Comparison of ENCODE assay signal across 8 mouse cellular contexts in genomic region chr15:100728586-100728985, GRCm38 (mm10). TPM values are rescaled to one million over a fixed set of nuclear protein-coding genes. Genes with fewer than 3 reads are reported as not detected.
DNase-seq lines count a peak whose midpoint lies in the region; ATAC-seq lines count a peak whose summit lies in the region.

No protein-coding gene starts in this region.

- H3K4me3 ChIP-seq in lung, embryonic 16.5 days (ENCODE audit: low read length): peak overlapping the region; percentile 34
- peak overlapping the region; percentile 52 for H3K4me3 ChIP-seq in forebrain, embryonic 10.5 days
- H3K4me3 ChIP-seq in liver, embryonic 12.5 days: peak overlapping the region; percentile 48

- H3K36me3 ChIP-seq in lung, embryonic 16.5 days (ENCODE audit: control insufficient read depth, insufficient read depth, low read length): no peaks in the 10 kb centered on the region
- no peaks in the 10 kb centered on the region for H3K36me3 ChIP-seq in forebrain, embryonic 10.5 days (replicated peaks)
- no peaks in the 10 kb centered on the region for H3K36me3 ChIP-seq in liver, embryonic 12.5 days
- no peaks in the 10 kb centered on the region for H3K36me3 ChIP-seq in splenic B cell, adult 2 months (ENCODE audit: control insufficient read depth, insufficient read depth, low read length, poor library complexity, severe bottlenecking)

- DNase-seq in lung, adult 18-20 months: no peak
- DNase-seq in forebrain, embryonic 10.5 days (ENCODE audit: extremely low spot score, low spot score): no peak
- DNase-seq in splenic B cell, adult 2 months (ENCODE audit: low read depth, low spot score): peak; percentile 46
- DNase-seq in cerebellum, postnatal 14 days: no peak
- no peak for DNase-seq in embryo, embryonic 11 days
- no peak for DNase-seq in layer of hippocampus, postnatal 14 days (ENCODE audit: low spot score in 2 of 2)

- H3K9me3 ChIP-seq in lung, embryonic 16.5 days (ENCODE audit: control insufficient read depth, low read length): no peaks in the 10 kb centered on the region
- H3K9me3 ChIP-seq in forebrain, embryonic 10.5 days: no peaks in the 10 kb centered on the region
- H3K9me3 ChIP-seq in liver, embryonic 12.5 days (replicated peaks): no peaks in the 10 kb centered on the region

- H3K27me3 ChIP-seq in lung, embryonic 16.5 days (ENCODE audit: control insufficient read depth, insufficient read depth, low read depth, low read length): peaks cover 46% of the 10 kb centered on the region
- peaks cover 65% of the 10 kb centered on the region for H3K27me3 ChIP-seq in forebrain, embryonic 10.5 days (ENCODE audit: poor library complexity, severe bottlenecking)
- H3K27me3 ChIP-seq in liver, embryonic 12.5 days (replicated peaks): peaks cover 84% of the 10 kb centered on the region
- no peaks in the 10 kb centered on the region for H3K27me3 ChIP-seq in splenic B cell, adult 2 months (ENCODE audit: control insufficient read depth, insufficient read depth, low read length, poor library complexity, severe bottlenecking)

- H3K27ac ChIP-seq in lung, embryonic 16.5 days (ENCODE audit: low read length): no peak overlapping the region
- no peak overlapping the region for H3K27ac ChIP-seq in forebrain, embryonic 10.5 days
- no peak overlapping the region for H3K27ac ChIP-seq in liver, embryonic 12.5 days

- no peak; the same call in 1 of the 2 replicates for ATAC-seq in lung, embryonic 16.5 days (ENCODE audit: low read depth)
- ATAC-seq in liver, embryonic 12.5 days: no peak

- WGBS in lung, embryonic 16.5 days: 31% methylated on average over 9 of the region's 9 CpGs
- 35% methylated on average over 9 of the region's 9 CpGs for WGBS in forebrain, embryonic 10.5 days
- 22% methylated on average over 9 of the region's 9 CpGs for WGBS in liver, embryonic 12.5 days (ENCODE audit: insufficient replicate concordance)

- no peak overlapping the region for H3K9ac ChIP-seq in lung, embryonic 16.5 days (ENCODE audit: low read length)
- 0 out of 2 replicates have a peak overlapping the region, but pooled peaks have one; percentile 20 for H3K9ac ChIP-seq in liver, embryonic 12.5 days

- peak overlapping the region; percentile 53 for H3K4me2 ChIP-seq in lung, embryonic 16.5 days (ENCODE audit: low read depth, low read length)
- H3K4me2 ChIP-seq in liver, embryonic 12.5 days: peak overlapping the region; percentile 74

- H3K4me1 ChIP-seq in lung, embryonic 16.5 days (replicated peaks; ENCODE audit: control insufficient read depth, insufficient read depth, low read length): peaks cover 7% of the 10 kb centered on the region; the same call in 1 of the 2 replicates
- H3K4me1 ChIP-seq in forebrain, embryonic 10.5 days: peaks cover 17% of the 10 kb centered on the region
- H3K4me1 ChIP-seq in liver, embryonic 12.5 days: peaks cover 34% of the 10 kb centered on the region

RNA-seq across cellular contexts. Expression of gene Galnt6, which starts 0.6 kb away (rescaled TPM):
- 0.67 and 1.3 TPM in 2 replicates for polyA plus RNA-seq in lung, embryonic 16.5 days (2015; fragmentation: Nextera tagmentation; extraction: Ambion mirVana)
- polyA plus RNA-seq in forebrain, embryonic 10.5 days (2016; fragmentation: Nextera tagmentation; extraction: Ambion mirVana): not detected in 2 replicates
- polyA plus RNA-seq in liver, embryonic 12.5 days (2016; fragmentation: Nextera tagmentation; extraction: Ambion mirVana): 0.96 and 1.3 TPM in 2 replicates
- total RNA-seq in layer of hippocampus, postnatal 14 days (2021): 1 to 10 TPM; 2.0 to 2.1 TPM

RNA-seq across cellular contexts. Expression of gene Slc4a8, which starts 33.0 kb away (rescaled TPM):
- 2.5 and 4.2 TPM in 2 replicates for polyA plus RNA-seq in lung, embryonic 16.5 days (2015; fragmentation: Nextera tagmentation; extraction: Ambion mirVana)
- 10.1 and 10.8 TPM in 2 replicates for polyA plus RNA-seq in forebrain, embryonic 10.5 days (2016; fragmentation: Nextera tagmentation; extraction: Ambion mirVana)
- 0.47 and 0.70 TPM in 2 replicates for polyA plus RNA-seq in liver, embryonic 12.5 days (2016; fragmentation: Nextera tagmentation; extraction: Ambion mirVana)
- 10 to 100 TPM; 79.1 to 82.0 TPM for total RNA-seq in layer of hippocampus, postnatal 14 days (2021)

RNA-seq across cellular contexts. Expression of gene Cela1, which starts 40.9 kb away (rescaled TPM):
- 4.2 and 9.6 TPM in 2 replicates for polyA plus RNA-seq in lung, embryonic 16.5 days (2015; fragmentation: Nextera tagmentation; extraction: Ambion mirVana)
- 1.4 and 1.8 TPM in 2 replicates for polyA plus RNA-seq in forebrain, embryonic 10.5 days (2016; fragmentation: Nextera tagmentation; extraction: Ambion mirVana)
- 8.7 and 11.0 TPM in 2 replicates for polyA plus RNA-seq in liver, embryonic 12.5 days (2016; fragmentation: Nextera tagmentation; extraction: Ambion mirVana)
- 1 to 10 TPM; 1.7 to 1.9 TPM for total RNA-seq in layer of hippocampus, postnatal 14 days (2021)

RNA-seq across cellular contexts. Expression of gene Bin2, which starts 59.2 kb away (rescaled TPM):
- 4.6 and 6.3 TPM in 2 replicates for polyA plus RNA-seq in lung, embryonic 16.5 days (2015; fragmentation: Nextera tagmentation; extraction: Ambion mirVana)
- polyA plus RNA-seq in forebrain, embryonic 10.5 days (2016; fragmentation: Nextera tagmentation; extraction: Ambion mirVana): 3.3 and 3.6 TPM in 2 replicates
- 40.5 and 40.6 TPM in 2 replicates for polyA plus RNA-seq in liver, embryonic 12.5 days (2016; fragmentation: Nextera tagmentation; extraction: Ambion mirVana)
- total RNA-seq in layer of hippocampus, postnatal 14 days (2021): 1 to 10 TPM; 4.6 to 5.0 TPM
